Mouse (Mus musculus) CH12.LX (cell line): ENCODE data around the gene Ar.

ENCODE experiments used
- BHLHE40 ChIP-seq: IDR thresholded peaks from 2 replicates; pipeline ENCODE4 v1.6.1; 2011; ENCODE audit warnings: mild to moderate bottlenecking, low read depth, low read length, improper control_type of control experiment
- CTCF ChIP-seq, 2 experiments: IDR thresholded peaks in 1 of 2; conservative IDR thresholded peaks in 1 of 2; 2 replicates each; pipeline ENCODE4 v1.5.1; 2011 to 2012; ENCODE audit warnings: low read depth in 2 of 2, low read length in 2 of 2, improper control_type of control experiment in 1 of 2, inconsistent platforms in 1 of 2, mild to moderate bottlenecking in 1 of 2, moderate library complexity in 1 of 2
- EP300 ChIP-seq: IDR thresholded peaks from 2 replicates; pipeline ENCODE4 v1.6.1; 2011; ENCODE audit warnings: low read length, improper control_type of control experiment
- JUND ChIP-seq: conservative IDR thresholded peaks from 2 replicates; pipeline ENCODE4 v1.6.1; 2011; ENCODE audit warnings: low read depth, low read length, improper control_type of control experiment
- KAT2A ChIP-seq: IDR thresholded peaks from 2 replicates; pipeline ENCODE4 v1.6.1; 2012; ENCODE audit warnings: low read length, improper control_type of control experiment, inconsistent platforms; ENCODE audit not compliant: insufficient replicate concordance
- POLR2A ChIP-seq: IDR thresholded peaks from 2 replicates; pipeline ENCODE4 v1.6.1; 2011; ENCODE audit warnings: low read depth, mild to moderate bottlenecking, improper control_type of control experiment, low read length

DNA sequence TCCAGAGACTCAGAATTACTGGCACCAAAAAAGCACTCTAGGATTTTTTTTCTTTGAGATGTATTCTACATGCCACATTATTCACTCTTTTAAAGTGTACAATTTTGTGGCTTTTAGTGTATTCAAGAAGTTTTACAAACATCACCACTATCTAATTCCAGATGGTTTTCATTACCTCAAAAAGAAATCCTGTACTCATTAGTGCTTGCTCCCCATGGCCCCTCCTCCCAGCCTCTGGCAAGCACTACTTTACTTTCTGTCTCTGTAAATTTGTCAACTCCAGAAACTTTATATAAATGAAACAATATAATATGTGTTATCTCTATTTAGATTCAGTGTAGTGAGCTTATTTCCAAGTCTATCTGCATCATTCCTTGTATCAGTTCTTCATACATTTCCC is 122.8 kb downstream of the Ar start:
- TF ChIP-seq POLR2A (no peak), KAT2A (no peak), CTCF (conservative IDR thresholded peaks at IDR 0.05 in 1 of 2, IDR thresholded peaks at IDR 0.05 in 1 of 2; ENCODE audit: low read depth in 2 of 2, low read length in 2 of 2) (no peak), BHLHE40 (no peak), EP300 (no peak), JUND (no peak)
